Mouse (Mus musculus): ENCODE measurements around the gene Calhm6. TPM values are rescaled to one million over a fixed set of nuclear protein-coding genes. Genes with fewer than 3 reads are reported as not detected.

Calhm6 gene
- polyA plus RNA-seq, 1 experiment from 2014 or later, result 1.4 TPM

DNA sequence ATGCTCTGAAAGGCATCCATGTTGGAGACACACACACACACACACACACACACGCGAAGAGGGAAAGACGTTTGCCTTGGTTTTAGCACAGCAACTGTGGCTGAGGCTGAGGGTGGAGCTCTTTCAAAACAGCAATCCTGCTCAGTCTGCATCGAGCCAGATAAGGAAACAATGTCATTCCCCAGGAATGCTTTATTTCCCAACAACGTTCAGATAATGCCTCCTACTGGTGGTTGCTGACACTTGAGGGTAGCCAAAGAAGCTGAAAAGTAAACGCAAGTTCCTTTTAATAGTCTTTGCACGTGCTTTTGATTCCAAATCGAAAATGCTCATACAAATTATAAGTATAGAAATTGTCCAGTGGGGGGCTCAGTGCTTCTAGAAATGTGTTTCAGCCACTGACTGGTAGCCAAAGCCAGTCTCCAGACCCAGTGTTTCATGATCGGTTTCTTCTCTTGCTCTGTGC lies 31.3 kb downstream of the Calhm6 start, which contains the start of gene Calhm5:
Gene Calhm5, minus strand, starts transcription at position 102 of the 466 bp plus-strand sequence.
- H3K9me3 ChIP-seq (replicated peaks), result no peaks in the 10 kb centered on the region
- peak within 1 kb of the TSS; percentile 29 for H3K4me3 ChIP-seq (replicated peaks)
- no peak within 1 kb of the TSS; the same call in 1 of the 2 replicates for H3K27ac ChIP-seq (replicated peaks)
- peak within 1 kb of the TSS; percentile 45 for H3K4me2 ChIP-seq (replicated peaks)
- no peak within 1 kb of the TSS for H3K9ac ChIP-seq
- 12% methylated on average over 9 of the region's 9 CpGs for WGBS
- H3K27me3 ChIP-seq, result no peaks in the 10 kb centered on the region
- ATAC-seq (ENCODE audit: insufficient number of reproducible peaks, low FRiP score, low TSS enrichment, low read depth), result peak; percentile 77
- no peaks in the 10 kb centered on the region for H3K4me1 ChIP-seq
- H3K36me3 ChIP-seq, result no peaks in the 10 kb centered on the region

- WGBS, result 50% methylated on average over 12 of the region's 12 CpGs
- H3K9me3 ChIP-seq (replicated peaks), result no peaks in the 10 kb centered on the region
- no peaks in the 10 kb centered on the region for H3K36me3 ChIP-seq
- H3K9ac ChIP-seq, result no peak overlapping the region
- ATAC-seq (ENCODE audit: insufficient number of reproducible peaks, low FRiP score, low TSS enrichment, low read depth), result no peak
- no peaks in the 10 kb centered on the region for H3K4me1 ChIP-seq
- peak overlapping the region; percentile 29 for H3K4me3 ChIP-seq (replicated peaks)
- no peak overlapping the region; the same call in 1 of the 2 replicates for H3K27ac ChIP-seq (replicated peaks)
- H3K27me3 ChIP-seq, result no peaks in the 10 kb centered on the region
- peak overlapping the region; percentile 45 for H3K4me2 ChIP-seq (replicated peaks)
Observed at GRCm38 (mm10) chr10:34095964-34096363, 31.8 kb downstream of the Calhm6 start.

- Histone ChIP-seq H3K27ac (replicated peaks) (no peak overlapping the region), H3K27me3 (no peaks in the 10 kb centered on the region), H3K4me2 (replicated peaks) (0 out of 2 replicates have a peak overlapping the region, but pooled peaks have one; percentile 4), H3K9me3 (replicated peaks) (no peaks in the 10 kb centered on the region), H3K9ac (no peak overlapping the region), H3K4me3 (replicated peaks) (0 out of 2 replicates have a peak overlapping the region, but pooled peaks have one; percentile 29), H3K36me3 (no peaks in the 10 kb centered on the region), H3K4me1 (no peaks in the 10 kb centered on the region)
- 38% methylated on average over 2 of the region's 2 CpGs for WGBS
- no peak for ATAC-seq (ENCODE audit: insufficient number of reproducible peaks, low FRiP score, low TSS enrichment, low read depth)
Observed at GRCm38 (mm10) chr10:34095147-34095546, 32.6 kb downstream of the Calhm6 start.

- no peak for ATAC-seq (ENCODE audit: insufficient number of reproducible peaks, low FRiP score, low TSS enrichment, low read depth)
- H3K27me3 ChIP-seq, result no peaks in the 10 kb centered on the region
- no peak overlapping the region for H3K4me3 ChIP-seq (replicated peaks)
- H3K4me2 ChIP-seq (replicated peaks), result no peak overlapping the region
- 72% methylated on average over 5 of the region's 5 CpGs for WGBS
- no peak overlapping the region for H3K9ac ChIP-seq
- H3K9me3 ChIP-seq (replicated peaks), result no peaks in the 10 kb centered on the region
- no peaks in the 10 kb centered on the region for H3K4me1 ChIP-seq
- no peak overlapping the region for H3K27ac ChIP-seq (replicated peaks)
- H3K36me3 ChIP-seq, result no peaks in the 10 kb centered on the region
Observed at GRCm38 (mm10) chr10:34091888-34092287, 35.9 kb downstream of the Calhm6 start.

- H3K27ac ChIP-seq (replicated peaks), result no peak overlapping the region
- H3K4me2 ChIP-seq (replicated peaks), result no peak overlapping the region
- no peak for ATAC-seq (ENCODE audit: insufficient number of reproducible peaks, low FRiP score, low TSS enrichment, low read depth)
- no peaks in the 10 kb centered on the region for H3K36me3 ChIP-seq
- no peaks in the 10 kb centered on the region for H3K9me3 ChIP-seq (replicated peaks)
- no peak overlapping the region for H3K4me3 ChIP-seq (replicated peaks)
- WGBS, result 67% methylated on average over 1 of the region's 1 CpGs
- H3K27me3 ChIP-seq, result no peaks in the 10 kb centered on the region
- no peaks in the 10 kb centered on the region for H3K4me1 ChIP-seq
- H3K9ac ChIP-seq, result no peak overlapping the region
Observed at GRCm38 (mm10) chr10:34090481-34090880, 37.3 kb downstream of the Calhm6 start.

GRCm38 (mm10) chr10:34089517-34089916 lies 38.3 kb downstream of the Calhm6 start:
- H3K4me1 ChIP-seq, result no peaks in the 10 kb centered on the region
- no peaks in the 10 kb centered on the region for H3K36me3 ChIP-seq
- no peak overlapping the region for H3K4me2 ChIP-seq (replicated peaks)
- no peak for ATAC-seq (ENCODE audit: insufficient number of reproducible peaks, low FRiP score, low TSS enrichment, low read depth)
- H3K4me3 ChIP-seq (replicated peaks), result no peak overlapping the region
- 59% methylated on average over 3 of the region's 3 CpGs for WGBS
- no peak overlapping the region for H3K27ac ChIP-seq (replicated peaks)
- no peaks in the 10 kb centered on the region for H3K27me3 ChIP-seq
- no peaks in the 10 kb centered on the region for H3K9me3 ChIP-seq (replicated peaks)
- H3K9ac ChIP-seq, result no peak overlapping the region

DNA sequence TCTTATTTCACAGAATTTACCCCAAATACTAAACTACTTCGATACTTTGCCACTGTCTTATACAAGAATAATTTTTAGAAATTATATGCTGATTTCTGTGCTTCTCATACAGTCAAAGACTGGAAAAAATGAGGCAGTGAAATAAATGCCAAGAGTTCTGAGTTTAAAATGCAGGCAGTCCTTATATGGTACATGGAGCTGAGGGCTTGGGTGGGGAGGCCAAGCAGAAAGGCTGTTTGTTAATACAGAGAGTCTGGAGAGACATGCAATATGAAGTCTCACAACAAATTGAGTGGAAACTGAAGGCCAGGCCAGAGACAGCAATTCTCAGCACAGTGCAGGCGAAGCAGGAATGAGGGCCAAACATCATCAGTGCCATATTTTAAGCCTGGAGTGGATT lies 39.3 kb downstream of the Calhm6 start:
- no peaks in the 10 kb centered on the region for H3K27me3 ChIP-seq
- 74% methylated on average over 2 of the region's 2 CpGs for WGBS
- H3K9ac ChIP-seq, result no peak overlapping the region
- ATAC-seq (ENCODE audit: insufficient number of reproducible peaks, low FRiP score, low TSS enrichment, low read depth), result no peak
- H3K4me3 ChIP-seq (replicated peaks), result no peak overlapping the region
- no peaks in the 10 kb centered on the region for H3K4me1 ChIP-seq
- H3K36me3 ChIP-seq, result no peaks in the 10 kb centered on the region
- no peaks in the 10 kb centered on the region for H3K9me3 ChIP-seq (replicated peaks)
- no peak overlapping the region for H3K4me2 ChIP-seq (replicated peaks)
- H3K27ac ChIP-seq (replicated peaks), result no peak overlapping the region

DNA sequence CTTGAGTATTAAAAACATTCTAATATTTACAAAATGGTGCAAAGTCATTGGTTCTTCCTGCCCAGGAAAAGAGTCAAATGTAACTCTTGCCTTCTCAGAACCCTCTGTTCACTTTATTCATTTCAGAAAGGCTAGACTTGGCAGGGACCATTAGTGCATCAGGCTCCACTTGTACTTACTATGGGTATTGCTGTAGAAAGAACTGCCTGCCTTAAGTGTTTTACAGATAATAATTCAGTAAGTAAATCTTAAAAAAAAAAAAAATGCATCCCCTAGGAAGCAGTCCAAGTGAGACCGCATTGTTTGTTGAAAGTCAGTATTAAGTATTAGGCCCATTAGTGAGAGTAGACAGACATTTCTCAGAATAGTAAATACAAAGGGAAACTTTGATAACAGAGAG lies 41.3 kb downstream of the Calhm6 start:
- no peaks in the 10 kb centered on the region for H3K9me3 ChIP-seq (replicated peaks)
- no peak for ATAC-seq (ENCODE audit: insufficient number of reproducible peaks, low FRiP score, low TSS enrichment, low read depth)
- WGBS, result 93% methylated on average over 1 of the region's 1 CpGs
- H3K4me3 ChIP-seq (replicated peaks), result no peak overlapping the region
- H3K4me2 ChIP-seq (replicated peaks), result no peak overlapping the region
- no peaks in the 10 kb centered on the region for H3K27me3 ChIP-seq
- no peak overlapping the region for H3K27ac ChIP-seq (replicated peaks)
- H3K9ac ChIP-seq, result no peak overlapping the region
- H3K4me1 ChIP-seq, result no peaks in the 10 kb centered on the region
- H3K36me3 ChIP-seq, result no peaks in the 10 kb centered on the region

Other genes with a start within 250 kb of the Calhm6 start
- gene Rsph4a, start 222.9 kb downstream of the Calhm6 start, polyA plus RNA-seq (2015; fragmentation: Nextera tagmentation; extraction: Ambion mirVana), result 1.6 and 3.3 TPM in 2 replicates
- 20.9 and 22.9 TPM in 2 replicates for gene Zup1, start 176.7 kb downstream of the Calhm6 start, polyA plus RNA-seq (2015; fragmentation: Nextera tagmentation; extraction: Ambion mirVana)
- gene Rwdd1, start 108.4 kb downstream of the Calhm6 start, polyA plus RNA-seq (2015; fragmentation: Nextera tagmentation; extraction: Ambion mirVana), result 111 and 113 TPM in 2 replicates
- not detected in 2 replicates for gene Trappc3l, start 90.4 kb downstream of the Calhm6 start, polyA plus RNA-seq (2015; fragmentation: Nextera tagmentation; extraction: Ambion mirVana)
- gene Calhm4, start 83.7 kb downstream of the Calhm6 start, polyA plus RNA-seq (2015; fragmentation: Nextera tagmentation; extraction: Ambion mirVana), result 0.43 and 0.98 TPM in 2 replicates
- 1.7 and 1.9 TPM in 2 replicates for gene Calhm5, start 31.5 kb downstream of the Calhm6 start, polyA plus RNA-seq (2015; fragmentation: Nextera tagmentation; extraction: Ambion mirVana)
- gene Dse, start 79.7 kb upstream of the Calhm6 start, polyA plus RNA-seq (2015; fragmentation: Nextera tagmentation; extraction: Ambion mirVana), result 32.8 and 35.0 TPM in 2 replicates
- gene Tspyl1, start 154.2 kb upstream of the Calhm6 start, polyA plus RNA-seq (2015; fragmentation: Nextera tagmentation; extraction: Ambion mirVana), result 79.6 and 80.1 TPM in 2 replicates
- gene Tspyl4, start 169.5 kb upstream of the Calhm6 start, polyA plus RNA-seq (2015; fragmentation: Nextera tagmentation; extraction: Ambion mirVana), result 17.7 and 21.5 TPM in 2 replicates